Mouse (Mus musculus) CH12.LX (cell line): Measurements from ENCODE around the gene Prep. TPM values are rescaled to one million over a fixed set of nuclear protein-coding genes. Genes with fewer than 3 reads are reported as not detected.

Experiments
- DNase-seq: peaks from one replicate; pipeline ENCODE4 v3.0.0-alpha.2; 2013; ENCODE audit errors: extremely low read depth
- H3K27ac ChIP-seq: 2 replicates; pipeline ENCODE4 v1.5.1; 2012; ENCODE audit warnings: low read depth, mild to moderate bottlenecking, control low read depth, moderate library complexity; ENCODE audit not compliant: insufficient read depth
- H3K27me3 ChIP-seq: replicated peaks from 2 replicates; pipeline ENCODE3; 2012; ENCODE audit warnings: inconsistent platforms
- H3K36me3 ChIP-seq, 2 experiments: replicated peaks in 1 of 2; 2 replicates each; pipeline versions ENCODE3 to v1.6.1; 2012; ENCODE audit warnings: inconsistent platforms in 1 of 2, low read length in 1 of 2, mild to moderate bottlenecking in 1 of 2, mixed read lengths in 1 of 2, moderate library complexity in 1 of 2; ENCODE audit not compliant: control insufficient read depth in 1 of 2, insufficient read depth in 1 of 2
- H3K4me1 ChIP-seq, 2 experiments: 2 replicates each; pipeline ENCODE4 v1.6.1; 2012; ENCODE audit warnings: inconsistent platforms in 1 of 2, moderate library complexity in 1 of 2; ENCODE audit not compliant: insufficient read depth in 2 of 2, control insufficient read depth in 1 of 2
- H3K4me2 ChIP-seq: 2 replicates; pipeline ENCODE4 v1.6.1; 2012; ENCODE audit warnings: low read depth, mild to moderate bottlenecking, control low read depth; ENCODE audit not compliant: poor library complexity, insufficient read depth, severe bottlenecking
- H3K4me3 ChIP-seq, 3 experiments: fragments of 150-350 bp in 1 of 3; sonication (generic) in 1 of 3; replicated peaks in 1 of 3; 2 replicates each; pipeline versions ENCODE3 to v1.5.1; 2011 to 2012; ENCODE audit warnings: low read depth in 2 of 3, low read length in 2 of 3, mild to moderate bottlenecking in 2 of 3, moderate library complexity in 2 of 3, control low read depth in 1 of 3, improper control_type of control experiment in 1 of 3, inconsistent platforms in 1 of 3, mixed read lengths in 1 of 3; ENCODE audit not compliant: poor library complexity in 1 of 3
- H3K79me2 ChIP-seq: replicated peaks from 2 replicates; pipeline ENCODE4 v1.6.1; 2012; ENCODE audit warnings: mild to moderate bottlenecking, moderate library complexity; ENCODE audit not compliant: control insufficient read depth, poor library complexity, insufficient read depth, severe bottlenecking; ENCODE audit errors: extremely low read depth
- H3K9ac ChIP-seq: 2 replicates; pipeline ENCODE4 v1.6.1; 2012; ENCODE audit warnings: low read depth, mild to moderate bottlenecking, control low read depth, moderate library complexity; ENCODE audit not compliant: insufficient read depth
- H3K9me3 ChIP-seq: replicated peaks from 2 replicates; pipeline ENCODE3; 2012; ENCODE audit warnings: low read length, inconsistent platforms, mixed read lengths
- BHLHE40 ChIP-seq: IDR thresholded peaks from 2 replicates; pipeline ENCODE4 v1.6.1; 2011; ENCODE audit warnings: mild to moderate bottlenecking, low read depth, low read length, improper control_type of control experiment
- E2F4 ChIP-seq: IDR thresholded peaks from 2 replicates; pipeline ENCODE4 v1.6.1; 2011; ENCODE audit warnings: low read depth, low read length, improper control_type of control experiment; ENCODE audit not compliant: insufficient replicate concordance
- EP300 ChIP-seq: IDR thresholded peaks from 2 replicates; pipeline ENCODE4 v1.6.1; 2011; ENCODE audit warnings: low read length, improper control_type of control experiment
- ETS1 ChIP-seq: conservative IDR thresholded peaks from 2 replicates; pipeline ENCODE4 v1.6.1; 2012; ENCODE audit warnings: low read depth, mild to moderate bottlenecking, inconsistent platforms, low read length, improper control_type of control experiment, moderate library complexity
- GABPA ChIP-seq: IDR thresholded peaks from 2 replicates; pipeline ENCODE4 v1.6.1; 2012; ENCODE audit warnings: low read depth, low read length, improper control_type of control experiment, inconsistent platforms; ENCODE audit not compliant: insufficient replicate concordance
- JUND ChIP-seq: conservative IDR thresholded peaks from 2 replicates; pipeline ENCODE4 v1.6.1; 2011; ENCODE audit warnings: low read depth, low read length, improper control_type of control experiment
- MAFK ChIP-seq: IDR thresholded peaks from 2 replicates; pipeline ENCODE4 v1.6.1; 2011; ENCODE audit warnings: low read length, improper control_type of control experiment; ENCODE audit not compliant: insufficient replicate concordance
- MAZ ChIP-seq: IDR thresholded peaks from 2 replicates; pipeline ENCODE4 v1.6.1; 2012; ENCODE audit warnings: low read depth, mild to moderate bottlenecking, inconsistent platforms, low read length, improper control_type of control experiment, moderate library complexity
- MEF2A ChIP-seq: IDR thresholded peaks from 2 replicates; pipeline ENCODE4 v1.6.1; 2014; ENCODE audit warnings: low read depth, mild to moderate bottlenecking, inconsistent platforms, low read length, improper control_type of control experiment, borderline replicate concordance
- MXI1 ChIP-seq: IDR thresholded peaks from 2 replicates; pipeline ENCODE4 v1.6.1; 2011; ENCODE audit warnings: mild to moderate bottlenecking, low read depth, low read length, improper control_type of control experiment
- NELFE ChIP-seq: IDR thresholded peaks from 2 replicates; pipeline ENCODE4 v1.6.1; 2011; ENCODE audit warnings: low read depth, low read length, improper control_type of control experiment
- NRF1 ChIP-seq: IDR thresholded peaks from 2 replicates; pipeline ENCODE4 v1.6.1; 2014; ENCODE audit warnings: low read depth, mild to moderate bottlenecking, inconsistent platforms, low read length, improper control_type of control experiment, moderate library complexity
- PAX5 ChIP-seq: IDR thresholded peaks from 2 replicates; pipeline ENCODE4 v1.6.1; 2012; ENCODE audit warnings: low read length, inconsistent platforms, mixed read lengths
- POLR2A ChIP-seq: IDR thresholded peaks from 2 replicates; pipeline ENCODE4 v1.6.1; 2011; ENCODE audit warnings: low read depth, mild to moderate bottlenecking, improper control_type of control experiment, low read length
- POLR2AphosphoS2 ChIP-seq: IDR thresholded peaks from 2 replicates; pipeline ENCODE4 v1.6.1; 2011; ENCODE audit warnings: low read depth, low read length, improper control_type of control experiment
- RAD21 ChIP-seq: IDR thresholded peaks from 2 replicates; pipeline ENCODE4 v1.6.1; 2011; ENCODE audit warnings: low read depth, mild to moderate bottlenecking, low read length, improper control_type of control experiment, moderate library complexity
- SIN3A ChIP-seq: IDR thresholded peaks from 2 replicates; pipeline ENCODE4 v1.6.1; 2012; ENCODE audit warnings: low read length, improper control_type of control experiment, inconsistent platforms
- SMC3 ChIP-seq: IDR thresholded peaks from 2 replicates; pipeline ENCODE4 v1.6.1; 2011; ENCODE audit warnings: low read depth, low read length, improper control_type of control experiment
- TBP ChIP-seq: conservative IDR thresholded peaks from 2 replicates; pipeline ENCODE4 v1.6.1; 2011; ENCODE audit warnings: low read depth, low read length, improper control_type of control experiment
- USF2 ChIP-seq: conservative IDR thresholded peaks from 2 replicates; pipeline ENCODE4 v1.6.1; 2011; ENCODE audit warnings: low read depth, low read length, improper control_type of control experiment
- ZC3H11A ChIP-seq: IDR thresholded peaks from 2 replicates; pipeline ENCODE4 v1.6.1; 2012; ENCODE audit warnings: low read depth, mild to moderate bottlenecking, inconsistent platforms, low read length, improper control_type of control experiment
- ZKSCAN1 ChIP-seq: IDR thresholded peaks from 2 replicates; pipeline ENCODE4 v1.6.1; 2012; ENCODE audit warnings: low read depth, inconsistent platforms, low read length, improper control_type of control experiment, borderline replicate concordance
- dilution Hi-C: fragments of 300-500 bp; cut with MboI; formaldehyde crosslinking; loops from 2 replicates; pipeline ENCODE4 v1.14.3; 2020; ENCODE audit warnings: low sequenced_read_pairs; ENCODE audit not compliant: extremely low pct_unique_long_range_greater_than_20kb, extremely low pct_ligation_motif_present
- in situ Hi-C: fragments of 300-500 bp; cut with MboI; formaldehyde crosslinking; loops from 3 replicates; pipeline ENCODE4 v1.14.3; 2019; ENCODE audit warnings: low sequenced_read_pairs, low pct_ligation_motif_present, low pct_unique_long_range_greater_than_20kb, mixed read lengths
- polyA plus RNA-seq: library from polyadenylated mRNA; unstranded; fragments of >175 nt; gene quantifications from 2 replicates; pipeline ENCODE4 v1.2.1, GENCODE M21; 2012; ENCODE audit warnings: low read depth; ENCODE audit not compliant: insufficient read length
- total RNA-seq, 2 experiments: library from RNA; depleted of rRNA; stranded (reverse); fragments of 300-350 nt in 1 of 2; fragments of >200 nt in 1 of 2; gene quantifications; 2 replicates each; pipeline ENCODE4 v1.2.3; 2012 to 2014

Gene Prep
- total and polyA plus RNA-seq, 3 experiments = 17.6 to 28.2 (median 25.7) TPM

DNA sequence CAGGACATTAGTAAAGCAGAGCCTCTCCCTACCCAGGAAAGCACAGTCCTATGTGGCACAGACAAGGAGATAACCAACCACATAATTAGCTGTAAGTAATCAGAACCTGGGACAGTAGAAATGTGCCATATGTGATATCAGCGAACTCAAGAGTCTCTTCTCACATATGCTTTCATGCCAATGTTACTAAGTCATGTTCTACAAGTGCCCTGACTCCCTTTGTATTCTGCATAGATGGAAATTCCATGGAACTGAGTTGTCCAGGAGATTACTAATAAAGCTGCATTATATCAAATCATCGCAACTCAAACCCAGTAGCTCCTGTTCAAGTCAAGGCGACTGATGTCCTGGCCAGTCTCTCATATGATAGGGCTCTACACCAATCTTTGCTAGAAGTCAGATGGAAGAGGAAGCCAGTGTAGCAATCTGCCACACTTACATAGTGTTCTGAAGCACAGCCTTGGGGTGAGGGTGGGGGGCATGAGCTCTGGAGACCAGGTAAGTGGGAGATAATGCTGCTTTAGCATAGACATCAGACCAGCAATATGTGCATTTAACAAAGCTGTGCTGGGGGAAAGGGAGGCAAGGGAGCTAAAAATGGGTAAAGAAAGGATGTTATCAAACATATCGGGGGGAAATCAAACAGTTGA is 113.8 kb downstream of the Prep start:
- in situ Hi-C loops = no loop called here
- Histone ChIP-seq H3K27me3 (no peaks in the 10 kb centered on the region), H3K4me2 (no peak overlapping the region), H3K36me3 (no peaks in the 10 kb centered on the region)
- TF ChIP-seq POLR2AphosphoS2 (no peak), SMC3 (no peak), NRF1 (no peak), POLR2A (no peak), ETS1 (no peak), E2F4 (no peak), JUND (no peak), BHLHE40 (no peak), USF2 (no peak), ZKSCAN1 (no peak), EP300 (no peak), NELFE (no peak), MEF2A (no peak), RAD21 (no peak)
- TF ChIP-seq, all 38 proteins: peak for 0
- no peaks in the 10 kb centered on the region for H3K9me3 ChIP-seq
- no peaks in the 10 kb centered on the region for H3K79me2 ChIP-seq
- DNase-seq = no peak
- no peaks in the 10 kb centered on the region for H3K4me1 ChIP-seq
- dilution Hi-C loops = no loop called here
- H3K9ac ChIP-seq = no peak overlapping the region
- H3K4me3 ChIP-seq = no peak overlapping the region
- H3K27ac ChIP-seq = no peak overlapping the region

- DNase-seq = no peak
- Histone ChIP-seq H3K9me3 (no peaks in the 10 kb centered on the region), H3K4me2 (no peak overlapping the region), H3K4me3 (no peak overlapping the region), H3K27me3 (no peaks in the 10 kb centered on the region), H3K79me2 (no peaks in the 10 kb centered on the region), H3K4me1 (no peaks in the 10 kb centered on the region), H3K36me3 (no peaks in the 10 kb centered on the region), H3K27ac (no peak overlapping the region), H3K9ac (no peak overlapping the region)
- TF ChIP-seq RAD21 = no peak
- no peak for TF ChIP-seq MXI1
- TF ChIP-seq ZKSCAN1 = no peak
- TF ChIP-seq BHLHE40 = no peak
- no peak for TF ChIP-seq E2F4
- TF ChIP-seq MAFK = no peak
- TF ChIP-seq PAX5 = no peak
- TF ChIP-seq TBP = no peak
- no peak for TF ChIP-seq MAZ
- TF ChIP-seq ZC3H11A = no peak
- no peak for TF ChIP-seq POLR2A
- no peak for TF ChIP-seq GABPA
- TF ChIP-seq SIN3A = no peak
- dilution Hi-C loops = no loop called here
- in situ Hi-C loops = no loop called here
Measured at GRCm38 (mm10) chr10:45181344-45181743, 114.3 kb downstream of the Prep start.
